ENCODE assay signal across 25 mouse cellular contexts in the genomic region with DNA sequence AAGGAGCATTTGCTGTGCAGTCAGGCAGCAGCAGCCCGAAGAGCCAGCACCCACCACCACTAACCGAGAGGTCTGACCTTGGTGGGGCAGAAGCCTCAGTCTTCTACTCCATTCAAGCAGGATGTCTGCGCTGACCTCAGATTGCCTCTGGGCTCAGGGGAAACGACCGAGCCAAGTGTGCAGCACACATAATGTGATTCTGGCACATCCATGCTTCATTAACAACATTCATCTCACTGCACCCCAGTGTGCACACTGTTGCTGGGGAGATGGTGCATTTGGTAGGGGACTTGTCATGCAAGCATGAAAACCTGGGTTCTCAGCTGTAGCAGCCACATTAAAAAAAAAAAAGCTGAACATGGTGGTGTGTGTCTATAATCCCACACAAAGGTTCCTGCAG.
DNase-seq lines count a peak whose midpoint lies in the region; ATAC-seq and TF ChIP-seq lines count a peak whose summit lies in the region.
"Had no signal": no experiment of that assay in that cellular context is flagged by ENCODE, and none has a peak within 500 bp of the region (broad histone marks: within the 10 kb centered on the region; RNA-seq: fewer than 3 reads in every experiment).

No protein-coding gene starts in this region.

- DNase-seq in adrenal gland, postnatal 10 days, result peak; percentile 20
- DNase-seq in adrenal gland, postnatal 36 days, result no peak
- peak; percentile 69 for DNase-seq in heart, adult 11 months
- DNase-seq in heart, postnatal 14 days, result no peak
- DNase-seq in kidney, adult 2 months, result peak; percentile 12
- no peak for DNase-seq in kidney, adult 8-10 months
- peak; percentile 36 for DNase-seq in midbrain, postnatal 0 days (ENCODE audit: low spot score)
- DNase-seq: adrenal gland, adult 8-10 months; cerebellum, adult 11-12 months; cerebellum, adult 8-10 months; cerebellum, postnatal 25 days; gastrocnemius, postnatal 14 days; heart, adult 18-20 months; heart, postnatal 10 days; heart, postnatal 4 days had no signal

- no peak for ATAC-seq in midbrain, postnatal 0 days (ENCODE audit: low FRiP score)
- no peak for ATAC-seq in midbrain, embryonic 13.5 days
- ATAC-seq: activated CD4-positive, CD25-positive, alpha-beta regulatory T cell, adult 4 months; forebrain, embryonic 16.5 days; intestine, postnatal 0 days had no signal

- no peak overlapping the region for H3K4me2 ChIP-seq in midbrain, postnatal 0 days (ENCODE audit: low read depth, low read length, poor library complexity, severe bottlenecking)
- H3K4me2 ChIP-seq in midbrain, embryonic 13.5 days (replicated peaks), result no peak overlapping the region
- H3K4me2 ChIP-seq: embryonic facial prominence, embryonic 12.5 days; embryonic facial prominence, embryonic 15.5 days; forebrain, embryonic 12.5 days; heart, embryonic 12.5 days; heart, embryonic 15.5 days; hindbrain, embryonic 13.5 days had no signal

- no peak for TF ChIP-seq CTCF in kidney, adult 2 months (conservative IDR thresholded peaks at IDR 0.05; ENCODE audit: insufficient read depth, insufficient read length, low read depth, low read length)
- no peak for TF ChIP-seq CTCF in midbrain, postnatal 0 days (IDR thresholded peaks at IDR 0.05)

- TF ChIP-seq POLR2A in kidney, adult 2 months (IDR thresholded peaks at IDR 0.05; ENCODE audit: low read depth, low read length), result no peak

- no peaks in the 10 kb centered on the region for H3K9me3 ChIP-seq in midbrain, postnatal 0 days (ENCODE audit: low read length)
- peaks cover 4% of the 10 kb centered on the region; the same call in 1 of the 2 replicates for H3K9me3 ChIP-seq in midbrain, embryonic 13.5 days
- H3K9me3 ChIP-seq: embryonic facial prominence, embryonic 12.5 days; embryonic facial prominence, embryonic 15.5 days; forebrain, embryonic 12.5 days; heart, embryonic 15.5 days; hindbrain, embryonic 13.5 days had no signal

- intact Hi-C loops in heart, postnatal 14 days (cut with DNase I), result loop anchor here (5.0 to 10.0 kb wide), 3 partner anchors 91 to 269 kb away; no protein-coding TSS in a partner anchor

- WGBS in kidney, adult 2 months, result 36% methylated on average over 5 of the region's 5 CpGs
- 54% methylated on average over 5 of the region's 5 CpGs for WGBS in midbrain, postnatal 0 days
- 49% methylated on average over 5 of the region's 5 CpGs for WGBS in midbrain, embryonic 13.5 days

- H3K9ac ChIP-seq in midbrain, postnatal 0 days (replicated peaks; ENCODE audit: low read length, poor library complexity, severe bottlenecking), result no peak overlapping the region
- no peak overlapping the region for H3K9ac ChIP-seq in midbrain, embryonic 13.5 days (replicated peaks)
- H3K9ac ChIP-seq: embryonic facial prominence, embryonic 12.5 days; embryonic facial prominence, embryonic 15.5 days; forebrain, embryonic 12.5 days; heart, embryonic 12.5 days; heart, embryonic 15.5 days; hindbrain, embryonic 13.5 days had no signal

- H3K4me1 ChIP-seq in kidney, adult 2 months (ENCODE audit: control insufficient read depth, insufficient read depth, low read length), result no peaks in the 10 kb centered on the region
- no peaks in the 10 kb centered on the region for H3K4me1 ChIP-seq in midbrain, postnatal 0 days (ENCODE audit: insufficient read depth, low read length)
- no peaks in the 10 kb centered on the region; the same call in 1 of the 2 replicates for H3K4me1 ChIP-seq in midbrain, embryonic 13.5 days (replicated peaks)
- H3K4me1 ChIP-seq: embryonic facial prominence, embryonic 12.5 days; embryonic facial prominence, embryonic 15.5 days; forebrain, embryonic 12.5 days; heart, embryonic 12.5 days; heart, embryonic 15.5 days had no signal

- H3K27me3 ChIP-seq in kidney, adult 2 months (replicated peaks; ENCODE audit: control insufficient read depth, insufficient read depth, low read length), result no peaks in the 10 kb centered on the region
- no peaks in the 10 kb centered on the region; the same call in 1 of the 2 replicates for H3K27me3 ChIP-seq in midbrain, postnatal 0 days (ENCODE audit: insufficient read depth, low read length)
- H3K27me3 ChIP-seq in midbrain, embryonic 13.5 days, result peaks cover 8% of the 10 kb centered on the region; the same call in 1 of the 2 replicates
- H3K27me3 ChIP-seq: embryonic facial prominence, embryonic 12.5 days; embryonic facial prominence, embryonic 15.5 days; forebrain, embryonic 12.5 days; heart, embryonic 15.5 days; hindbrain, embryonic 13.5 days had no signal

- H3K27ac ChIP-seq in kidney, adult 2 months (ENCODE audit: insufficient read depth, low read depth, low read length), result no peak overlapping the region
- no peak overlapping the region for H3K27ac ChIP-seq in midbrain, postnatal 0 days (ENCODE audit: low read depth, low read length)
- no peak overlapping the region for H3K27ac ChIP-seq in midbrain, embryonic 13.5 days
- H3K27ac ChIP-seq: embryonic facial prominence, embryonic 12.5 days; embryonic facial prominence, embryonic 15.5 days; forebrain, embryonic 12.5 days; heart, embryonic 15.5 days; hindbrain, embryonic 13.5 days had no signal

- H3K4me3 ChIP-seq in kidney, adult 2 months (ENCODE audit: insufficient read depth, low read depth, low read length), result no peak overlapping the region
- H3K4me3 ChIP-seq in midbrain, postnatal 0 days (ENCODE audit: low read depth, low read length), result no peak overlapping the region
- no peak overlapping the region for H3K4me3 ChIP-seq in midbrain, embryonic 13.5 days (replicated peaks)
- H3K4me3 ChIP-seq: embryonic facial prominence, embryonic 12.5 days; embryonic facial prominence, embryonic 15.5 days; forebrain, embryonic 12.5 days; heart, embryonic 12.5 days; heart, embryonic 15.5 days; hindbrain, embryonic 13.5 days had no signal

- H3K36me3 ChIP-seq in kidney, adult 2 months (ENCODE audit: control insufficient read depth, insufficient read depth, low read length), result no peaks in the 10 kb centered on the region
- H3K36me3 ChIP-seq in midbrain, postnatal 0 days (ENCODE audit: insufficient read depth, low read length), result no peaks in the 10 kb centered on the region
- H3K36me3 ChIP-seq in midbrain, embryonic 13.5 days, result no peaks in the 10 kb centered on the region
- H3K36me3 ChIP-seq: embryonic facial prominence, embryonic 12.5 days; embryonic facial prominence, embryonic 15.5 days; forebrain, embryonic 12.5 days; heart, embryonic 12.5 days; heart, embryonic 15.5 days; hindbrain, embryonic 13.5 days had no signal

Comparison
In these comparisons a context has a peak if more than half of its experiments do, and no peak if none do; other contexts are left out.
1. DNase-seq: peak in adrenal gland, postnatal 10 days (single experiment), heart, adult 11 months (single experiment), kidney, adult 2 months (single experiment) and midbrain, postnatal 0 days (single experiment); none in adrenal gland, postnatal 36 days (0 of 2), heart, postnatal 14 days (0 of 2) and kidney, adult 8-10 months (0 of 2).